Mouse (Mus musculus): ENCODE results near the gene Prmt3. TPM values are rescaled to one million over a fixed set of nuclear protein-coding genes. Genes with fewer than 3 reads are reported as not detected.
A peak's percentile ranks its signal among the peaks of the same experiment; 100 is the strongest.

Gene Prmt3
- polyA plus RNA-seq, 1 experiment from 2014 or later = 43.9 TPM

DNA sequence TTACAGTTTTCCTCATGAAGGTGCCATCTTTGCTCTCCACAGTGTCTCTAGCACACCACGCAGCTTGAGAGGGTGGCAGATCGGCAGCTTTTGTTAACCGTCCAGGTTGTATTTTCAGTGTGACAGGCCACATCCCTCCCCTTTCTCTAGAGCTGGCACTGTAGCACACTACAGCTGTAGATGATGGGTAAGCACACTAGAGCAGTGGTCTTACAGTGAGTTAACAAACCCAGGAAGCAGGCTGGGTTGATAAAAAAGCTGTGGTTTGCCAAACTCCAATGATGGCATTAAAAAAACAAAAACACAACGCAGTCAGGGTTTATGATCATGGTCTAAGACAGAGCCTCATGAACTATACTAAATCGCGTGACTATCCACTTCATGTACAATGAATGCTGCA, 45.9 kb downstream of the Prmt3 start:
- Histone ChIP-seq H3K27me3 (ENCODE audit: control insufficient read depth, insufficient read depth, low read depth, low read length) (no peaks in the 10 kb centered on the region), H3K9me3 (replicated peaks; ENCODE audit: control insufficient read depth, low read length, poor library complexity, severe bottlenecking) (no peaks in the 10 kb centered on the region), H3K36me3 (ENCODE audit: control insufficient read depth, insufficient read depth, low read length) (peaks cover 8% of the 10 kb centered on the region; the same call in 1 of the 2 replicates), H3K4me1 (ENCODE audit: control insufficient read depth, insufficient read depth, low read length) (no peaks in the 10 kb centered on the region; the same call in 1 of the 2 replicates), H3K9ac (ENCODE audit: low read depth, low read length) (no peak overlapping the region), H3K4me3 (ENCODE audit: low read depth, low read length) (no peak overlapping the region), H3K27ac (ENCODE audit: low read length) (no peak overlapping the region), H3K4me2 (ENCODE audit: low read length) (no peak overlapping the region)
- no peak for ATAC-seq
- 93% methylated on average over 6 of the region's 6 CpGs for WGBS

DNA sequence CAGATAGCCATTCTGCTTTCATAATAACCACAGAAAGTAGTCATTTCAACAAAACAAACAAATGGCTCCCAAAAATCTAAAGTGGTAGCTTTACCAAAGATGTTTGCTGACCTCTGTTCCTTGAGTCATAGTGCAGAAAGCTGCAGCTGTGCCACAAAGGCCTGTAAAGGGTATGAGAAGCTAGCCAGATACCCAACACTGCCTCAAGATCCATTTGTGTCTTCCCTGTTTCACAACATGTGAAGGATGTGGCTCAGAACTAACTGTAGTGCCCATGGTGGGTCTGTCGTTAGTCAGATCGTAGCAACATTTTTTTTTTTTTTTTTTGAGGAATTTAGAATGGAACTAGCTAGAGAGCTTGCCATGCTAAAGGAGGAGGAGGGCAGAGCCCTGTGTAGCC, 46.4 kb downstream of the Prmt3 start:
- no peaks in the 10 kb centered on the region for H3K9me3 ChIP-seq (replicated peaks; ENCODE audit: control insufficient read depth, low read length, poor library complexity, severe bottlenecking)
- H3K4me2 ChIP-seq (ENCODE audit: low read length) = no peak overlapping the region
- H3K4me3 ChIP-seq (ENCODE audit: low read depth, low read length) = no peak overlapping the region
- no peaks in the 10 kb centered on the region for H3K27me3 ChIP-seq (ENCODE audit: control insufficient read depth, insufficient read depth, low read depth, low read length)
- no peaks in the 10 kb centered on the region for H3K4me1 ChIP-seq (ENCODE audit: control insufficient read depth, insufficient read depth, low read length)
- peaks cover 11% of the 10 kb centered on the region; the same call in 1 of the 2 replicates for H3K36me3 ChIP-seq (ENCODE audit: control insufficient read depth, insufficient read depth, low read length)
- WGBS = 87% methylated on average over 2 of the region's 2 CpGs
- no peak overlapping the region for H3K9ac ChIP-seq (ENCODE audit: low read depth, low read length)
- no peak for ATAC-seq
- H3K27ac ChIP-seq (ENCODE audit: low read length) = no peak overlapping the region

DNA sequence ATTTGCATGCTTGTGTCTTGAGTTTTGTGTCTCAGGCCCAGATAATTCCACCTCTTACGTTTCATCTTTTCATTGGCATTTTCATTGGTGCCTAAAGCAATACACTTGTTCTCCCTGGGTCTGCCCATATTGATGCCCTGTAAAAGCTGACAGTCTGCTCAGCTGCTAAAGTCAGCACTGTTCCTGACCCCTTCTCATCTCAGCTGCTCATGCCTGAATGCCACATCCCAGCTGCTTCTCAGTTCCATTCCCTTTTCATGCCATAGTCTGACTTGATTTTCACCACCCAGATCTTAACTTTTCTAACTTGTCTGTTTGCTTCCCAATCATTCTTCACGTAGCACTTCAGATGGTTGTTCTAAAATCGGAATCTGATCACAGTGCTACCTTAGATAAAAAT, 47.3 kb downstream of the Prmt3 start:
- H3K27ac ChIP-seq (ENCODE audit: low read length) = no peak overlapping the region
- H3K4me3 ChIP-seq (ENCODE audit: low read depth, low read length) = no peak overlapping the region
- peaks cover 14% of the 10 kb centered on the region; the same call in 1 of the 2 replicates for H3K36me3 ChIP-seq (ENCODE audit: control insufficient read depth, insufficient read depth, low read length)
- WGBS = 89% methylated on average over 3 of the region's 3 CpGs
- no peaks in the 10 kb centered on the region for H3K4me1 ChIP-seq (ENCODE audit: control insufficient read depth, insufficient read depth, low read length)
- H3K9me3 ChIP-seq (replicated peaks; ENCODE audit: control insufficient read depth, low read length, poor library complexity, severe bottlenecking) = no peaks in the 10 kb centered on the region
- no peak for ATAC-seq
- H3K27me3 ChIP-seq (ENCODE audit: control insufficient read depth, insufficient read depth, low read depth, low read length) = no peaks in the 10 kb centered on the region
- H3K9ac ChIP-seq (ENCODE audit: low read depth, low read length) = no peak overlapping the region
- no peak overlapping the region for H3K4me2 ChIP-seq (ENCODE audit: low read length)

DNA sequence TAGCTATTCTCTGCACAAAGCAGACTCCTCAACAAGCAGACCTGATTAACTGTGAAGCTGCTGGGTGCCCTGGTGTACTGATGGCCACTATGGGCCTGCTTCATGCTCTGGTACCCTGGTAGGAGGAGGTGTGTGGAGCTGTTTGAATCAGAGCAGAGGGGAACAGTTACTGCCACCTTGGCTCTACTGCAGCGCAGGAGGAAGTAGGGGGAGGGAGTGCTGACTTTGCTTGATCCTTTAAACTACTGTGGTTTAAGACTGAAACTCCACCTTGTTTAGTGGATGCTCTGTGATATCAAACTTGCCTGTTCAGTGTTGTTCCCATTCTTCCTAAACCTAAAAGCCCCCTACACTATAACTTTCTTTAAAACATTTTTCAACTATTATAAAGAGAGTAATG, 49.8 kb downstream of the Prmt3 start:
- Histone ChIP-seq H3K9ac (ENCODE audit: low read depth, low read length) (no peak overlapping the region), H3K27me3 (ENCODE audit: control insufficient read depth, insufficient read depth, low read depth, low read length) (no peaks in the 10 kb centered on the region), H3K27ac (ENCODE audit: low read length) (no peak overlapping the region), H3K9me3 (replicated peaks; ENCODE audit: control insufficient read depth, low read length, poor library complexity, severe bottlenecking) (no peaks in the 10 kb centered on the region), H3K4me3 (ENCODE audit: low read depth, low read length) (no peak overlapping the region), H3K4me1 (ENCODE audit: control insufficient read depth, insufficient read depth, low read length) (no peaks in the 10 kb centered on the region), H3K36me3 (ENCODE audit: control insufficient read depth, insufficient read depth, low read length) (peaks cover 15% of the 10 kb centered on the region), H3K4me2 (ENCODE audit: low read length) (no peak overlapping the region)
- WGBS = 100% methylated on average over 1 of the region's 1 CpGs
- ATAC-seq = no peak

DNA sequence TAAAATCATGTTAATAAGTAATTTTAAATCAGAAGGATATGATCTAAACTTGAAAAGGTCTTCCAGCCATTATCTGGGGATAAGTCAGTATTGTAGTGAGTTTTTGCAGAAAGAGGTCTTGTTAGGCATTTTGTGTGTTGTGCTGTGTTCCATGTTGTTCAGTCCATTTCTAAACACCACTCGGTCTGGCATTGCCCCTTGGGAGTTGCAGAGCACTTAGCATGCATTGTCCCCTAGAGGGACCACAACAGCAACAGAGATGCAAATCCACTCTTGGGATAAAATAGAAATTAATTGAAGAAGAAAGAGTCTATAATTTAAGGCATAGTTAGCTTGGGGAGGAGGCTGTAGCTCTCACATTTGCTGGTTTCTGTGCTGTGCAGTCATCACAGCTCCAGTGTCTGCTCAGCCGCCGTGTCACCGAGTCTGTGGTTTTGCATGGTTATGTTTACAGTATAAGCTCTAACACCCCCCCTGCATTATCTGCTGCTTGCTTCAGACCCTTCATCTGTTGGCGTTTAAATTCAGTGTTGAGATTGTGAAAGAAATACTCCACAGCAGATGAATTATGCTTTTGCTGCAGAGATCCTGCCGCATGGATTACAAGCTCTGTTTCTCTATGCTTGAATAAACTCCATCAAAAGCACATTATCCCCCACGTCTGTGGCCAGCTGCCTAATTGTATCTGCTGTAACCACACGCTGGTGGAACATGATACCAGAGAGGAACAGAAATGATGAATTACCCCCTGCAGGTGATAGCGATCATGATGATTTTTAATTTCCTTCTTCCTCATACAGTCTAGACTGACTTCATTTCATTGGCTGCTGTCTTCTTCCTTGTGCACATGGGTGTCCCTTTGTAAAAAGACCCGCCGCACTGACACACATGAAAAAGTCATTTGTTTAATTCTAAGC, 64.5 kb downstream of the Prmt3 start:
- WGBS = 19% methylated on average over 11 of the region's 11 CpGs
- no peaks in the 10 kb centered on the region for H3K27me3 ChIP-seq (ENCODE audit: control insufficient read depth, insufficient read depth, low read depth, low read length)
- peak overlapping the region; percentile 49 for H3K9ac ChIP-seq (ENCODE audit: low read depth, low read length)
- peak overlapping the region; percentile 33 for H3K4me2 ChIP-seq (ENCODE audit: low read length)
- peak; percentile 85 for ATAC-seq
- peaks cover 11% of the 10 kb centered on the region for H3K4me1 ChIP-seq (ENCODE audit: control insufficient read depth, insufficient read depth, low read length)
- 0 out of 2 replicates have a peak, but pooled peaks cover 4% of the 10 kb centered on the region for H3K36me3 ChIP-seq (ENCODE audit: control insufficient read depth, insufficient read depth, low read length)
- no peak overlapping the region for H3K4me3 ChIP-seq (ENCODE audit: low read depth, low read length)
- no peaks in the 10 kb centered on the region for H3K9me3 ChIP-seq (replicated peaks; ENCODE audit: control insufficient read depth, low read length, poor library complexity, severe bottlenecking)
- H3K27ac ChIP-seq (ENCODE audit: low read length) = peak overlapping the region; percentile 69

DNA sequence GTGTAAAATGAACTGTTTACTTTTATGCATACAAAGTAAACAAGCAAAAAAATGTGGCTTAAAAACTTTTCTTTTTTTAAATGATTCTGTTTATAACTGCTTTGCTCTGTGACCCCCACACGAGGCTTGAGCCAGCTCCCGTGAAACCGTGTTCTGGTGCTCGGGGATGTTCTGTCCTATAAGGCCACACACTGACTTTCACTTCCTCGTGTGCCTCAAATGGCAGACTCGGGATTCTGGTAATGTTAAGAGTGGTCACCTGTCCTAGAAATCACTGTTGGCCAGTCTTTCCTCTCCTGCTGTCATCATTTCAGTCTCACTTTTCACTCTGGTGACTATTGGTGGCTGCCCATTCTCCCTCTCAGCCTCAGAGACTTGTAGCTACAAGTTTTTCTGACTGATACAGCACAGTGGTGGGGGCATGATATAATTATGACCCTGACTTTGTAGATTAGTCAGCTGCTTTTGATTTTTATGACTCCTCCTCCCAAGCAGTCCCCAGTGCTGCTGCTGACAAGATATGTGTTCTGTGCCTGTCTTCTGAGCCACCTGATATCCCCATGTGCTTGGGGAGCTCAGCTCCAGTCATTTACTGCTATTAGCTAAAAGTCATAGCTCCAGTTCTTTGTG, 65.3 kb downstream of the Prmt3 start:
- H3K4me2 ChIP-seq (ENCODE audit: low read length) = no peak overlapping the region; the same call in 1 of the 2 replicates

DNA sequence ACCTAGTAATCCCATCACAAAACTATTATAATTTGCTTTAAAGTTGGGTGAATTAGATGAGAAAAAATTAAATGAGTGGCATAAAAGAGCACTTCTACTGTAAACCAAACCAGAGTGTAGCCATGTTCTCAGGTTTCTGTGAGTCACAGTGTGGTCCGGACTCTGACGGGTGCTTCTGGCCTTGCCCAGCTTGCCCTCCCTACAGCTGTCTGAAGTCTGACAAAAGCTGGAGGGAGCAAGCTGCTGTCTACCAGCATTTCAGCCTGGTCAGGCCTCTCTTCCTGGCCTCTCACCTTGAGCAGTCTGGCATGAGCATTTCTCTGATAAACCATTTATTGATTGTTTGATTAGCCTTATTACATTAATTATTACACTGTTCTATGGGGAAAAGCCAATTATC, 69.8 kb downstream of the Prmt3 start:
- H3K27ac ChIP-seq (ENCODE audit: low read length) = no peak overlapping the region
- 85% methylated on average over 2 of the region's 2 CpGs for WGBS
- H3K27me3 ChIP-seq (ENCODE audit: control insufficient read depth, insufficient read depth, low read depth, low read length) = no peaks in the 10 kb centered on the region
- H3K36me3 ChIP-seq (ENCODE audit: control insufficient read depth, insufficient read depth, low read length) = no peaks in the 10 kb centered on the region
- H3K4me1 ChIP-seq (ENCODE audit: control insufficient read depth, insufficient read depth, low read length) = peaks cover 6% of the 10 kb centered on the region
- no peak for ATAC-seq
- no peaks in the 10 kb centered on the region for H3K9me3 ChIP-seq (replicated peaks; ENCODE audit: control insufficient read depth, low read length, poor library complexity, severe bottlenecking)
- no peak overlapping the region for H3K4me3 ChIP-seq (ENCODE audit: low read depth, low read length)
- H3K4me2 ChIP-seq (ENCODE audit: low read length) = no peak overlapping the region
- no peak overlapping the region for H3K9ac ChIP-seq (ENCODE audit: low read depth, low read length)

More for the DNA sequence above, 65.3 kb downstream of the Prmt3 start:
- ATAC-seq = 0 out of 2 replicates have a peak, but pooled peaks have one; percentile 22
- Histone ChIP-seq H3K9ac (ENCODE audit: low read depth, low read length) (no peak overlapping the region), H3K27me3 (ENCODE audit: control insufficient read depth, insufficient read depth, low read depth, low read length) (no peaks in the 10 kb centered on the region), H3K36me3 (ENCODE audit: control insufficient read depth, insufficient read depth, low read length) (0 out of 2 replicates have a peak, but pooled peaks cover 4% of the 10 kb centered on the region), H3K27ac (ENCODE audit: low read length) (no peak overlapping the region), H3K9me3 (replicated peaks; ENCODE audit: control insufficient read depth, low read length, poor library complexity, severe bottlenecking) (no peaks in the 10 kb centered on the region), H3K4me3 (ENCODE audit: low read depth, low read length) (no peak overlapping the region), H3K4me1 (ENCODE audit: control insufficient read depth, insufficient read depth, low read length) (peaks cover 11% of the 10 kb centered on the region)
- WGBS = 54% methylated on average over 6 of the region's 6 CpGs

DNA sequence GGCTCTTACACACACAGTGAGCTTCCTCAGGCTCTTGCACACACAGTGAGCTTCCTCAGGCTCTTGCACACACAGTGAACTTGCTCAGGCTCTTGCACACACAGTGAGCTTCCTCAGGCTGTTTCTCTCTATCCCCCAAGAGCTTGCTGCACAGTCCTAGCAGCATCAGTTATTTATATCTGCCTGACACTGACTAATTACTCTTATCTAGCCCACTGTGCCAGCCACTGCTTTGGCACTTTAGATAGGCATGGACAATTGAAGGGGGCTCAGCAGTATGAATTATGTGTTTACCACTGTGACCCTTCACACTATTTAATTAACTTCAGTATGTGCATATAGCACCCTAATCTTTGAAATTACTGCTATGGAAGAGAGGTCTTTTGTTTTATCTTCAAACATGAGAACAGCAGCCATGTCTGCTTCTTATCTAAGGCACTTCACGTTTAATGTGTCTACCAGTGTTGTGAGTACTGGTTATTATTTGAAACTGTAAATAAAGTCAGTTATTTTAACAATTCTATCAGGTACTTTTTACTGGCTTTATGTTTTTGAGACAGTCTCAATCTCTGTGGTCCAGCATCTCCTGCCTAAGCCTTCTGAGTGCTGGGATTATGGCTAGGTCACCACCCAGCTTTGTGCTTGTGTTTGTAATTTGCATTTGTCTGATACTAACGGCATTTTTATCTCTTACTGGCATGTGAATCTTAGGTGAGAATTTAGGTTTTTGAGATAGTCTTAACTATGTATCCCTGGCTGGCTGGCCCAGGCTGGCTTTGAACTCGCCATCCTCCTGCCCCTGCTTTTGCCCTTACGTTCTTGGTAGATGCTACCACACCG, 75.4 kb downstream of the Prmt3 start:
- 87% methylated on average over 5 of the region's 5 CpGs for WGBS
- H3K9ac ChIP-seq (ENCODE audit: low read depth, low read length) = no peak overlapping the region
- H3K27ac ChIP-seq (ENCODE audit: low read length) = no peak overlapping the region
- H3K36me3 ChIP-seq (ENCODE audit: control insufficient read depth, insufficient read depth, low read length) = 0 out of 2 replicates have a peak, but pooled peaks cover 3% of the 10 kb centered on the region
- no peak overlapping the region for H3K4me2 ChIP-seq (ENCODE audit: low read length)
- H3K27me3 ChIP-seq (ENCODE audit: control insufficient read depth, insufficient read depth, low read depth, low read length) = no peaks in the 10 kb centered on the region
- no peak for ATAC-seq
- no peaks in the 10 kb centered on the region for H3K4me1 ChIP-seq (ENCODE audit: control insufficient read depth, insufficient read depth, low read length)
- H3K4me3 ChIP-seq (ENCODE audit: low read depth, low read length) = no peak overlapping the region
- H3K9me3 ChIP-seq (replicated peaks; ENCODE audit: control insufficient read depth, low read length, poor library complexity, severe bottlenecking) = no peaks in the 10 kb centered on the region
